Mouse (Mus musculus) midbrain, embryonic 14.5 days (tissue): ENCODE results near the gene Cmtm1. TPM values are rescaled to one million over a fixed set of nuclear protein-coding genes. Genes with fewer than 3 reads are reported as not detected.
"Not testable (repeated sequence)": the region's sequence is repeated elsewhere in the genome, so short reads cannot be mapped to it uniquely, and the experiment has no call there.

Experiments used
- ATAC-seq: fragments of 200-750 bp; cut with Nextera tagmentation; 2 replicates; pipeline ENCODE4 v1.8.0; 2017; ENCODE audit warnings: moderate number of reproducible peaks, moderate library complexity; ENCODE audit not compliant: low FRiP score, low TSS enrichment
- DNase-seq: peaks from one replicate; pipeline ENCODE4 v3.0.0-alpha.2; 2015
- H3K27ac ChIP-seq: fragments of 300-500 bp; sonication (generic); replicated peaks from 2 replicates; pipeline ENCODE4 v1.5.1; 2014; ENCODE audit warnings: mild to moderate bottlenecking, low read depth, low read length, moderate library complexity
- H3K27me3 ChIP-seq: fragments of 300-500 bp; sonication (generic); 2 replicates; pipeline ENCODE4 v1.6.1; 2014; ENCODE audit warnings: low read length, control low read depth, mixed read lengths; ENCODE audit not compliant: control insufficient read depth, insufficient read depth
- H3K36me3 ChIP-seq: fragments of 300-500 bp; sonication (generic); 2 replicates; pipeline ENCODE4 v1.6.1; 2014; ENCODE audit warnings: low read length, control low read depth; ENCODE audit not compliant: control insufficient read depth, insufficient read depth
- H3K4me1 ChIP-seq: fragments of 300-500 bp; sonication (generic); 2 replicates; pipeline ENCODE4 v1.6.1; 2014; ENCODE audit warnings: mild to moderate bottlenecking, antibody characterized with exemption, low read length, control low read depth; ENCODE audit not compliant: control insufficient read depth, insufficient read depth
- H3K4me2 ChIP-seq: fragments of 300-500 bp; sonication (generic); 2 replicates; pipeline ENCODE4 v1.6.1; 2014; ENCODE audit warnings: mild to moderate bottlenecking, low read length, moderate library complexity
- H3K4me3 ChIP-seq: fragments of 300-500 bp; sonication (generic); replicated peaks from 2 replicates; pipeline ENCODE4 v1.5.1; 2014; ENCODE audit warnings: low read depth, low read length
- H3K9ac ChIP-seq: fragments of 300-500 bp; sonication (generic); replicated peaks from 2 replicates; pipeline ENCODE4 v1.6.1; 2014; ENCODE audit warnings: mild to moderate bottlenecking, low read length, moderate library complexity
- H3K9me3 ChIP-seq: fragments of 300-500 bp; sonication (generic); 2 replicates; pipeline ENCODE4 v1.6.1; 2016; ENCODE audit warnings: low read length, control low read depth, mixed read lengths; ENCODE audit not compliant: control insufficient read depth
- WGBS: fragments of 180-500 bp; shearing (Covaris S2); extraction: QIAGEN DNeasy Blood & Tissue Kit; methylation state at CpG from one replicate; pipeline ENCODE4 v1.1.7; 2014; 5-methylcytosine and 5-hydroxymethylcytosine counted together
- polyA plus RNA-seq: library from polyadenylated mRNA; unstranded; fragments of >200 nt; fragmentation: Nextera tagmentation; extraction: Ambion mirVana; gene quantifications from 2 replicates; pipeline ENCODE4 v1.2.1, GENCODE M21; 2014

Cmtm1 gene
- polyA plus RNA-seq, 1 experiment from 2014 or later: not detected

GRCm38 (mm10) chr8:104334196-104334595, 24.3 kb upstream of the Cmtm1 start:
- no peaks in the 10 kb centered on the region for H3K36me3 ChIP-seq
- no peaks in the 10 kb centered on the region for H3K27me3 ChIP-seq
- ATAC-seq (no peak), DNase-seq (no peak)
- WGBS: 66% methylated on average over 1 of the region's 1 CpGs
- no peak overlapping the region for H3K4me2 ChIP-seq
- H3K4me1 ChIP-seq: no peaks in the 10 kb centered on the region
- no peak overlapping the region for H3K9ac ChIP-seq
- H3K9me3 ChIP-seq: no peaks in the 10 kb centered on the region
- H3K4me3 ChIP-seq: no peak overlapping the region
- no peak overlapping the region for H3K27ac ChIP-seq

GRCm38 (mm10) chr8:104333786-104334185, 23.8 kb upstream of the Cmtm1 start:
- no peak overlapping the region for H3K4me3 ChIP-seq
- H3K9ac ChIP-seq: no peak overlapping the region
- WGBS: 80% methylated on average over 5 of the region's 5 CpGs
- no peaks in the 10 kb centered on the region for H3K36me3 ChIP-seq
- H3K9me3 ChIP-seq: no peaks in the 10 kb centered on the region
- H3K27ac ChIP-seq: no peak overlapping the region
- H3K27me3 ChIP-seq: no peaks in the 10 kb centered on the region
- H3K4me2 ChIP-seq: no peak overlapping the region
- no peak for DNase-seq
- no peaks in the 10 kb centered on the region for H3K4me1 ChIP-seq
- ATAC-seq: no peak

GRCm38 (mm10) chr8:104332665-104333631, 23.0 kb upstream of the Cmtm1 start:
- Histone ChIP-seq H3K9ac (no peak overlapping the region), H3K27me3 (no peaks in the 10 kb centered on the region), H3K4me3 (no peak overlapping the region), H3K9me3 (no peaks in the 10 kb centered on the region), H3K36me3 (no peaks in the 10 kb centered on the region), H3K4me1 (no peaks in the 10 kb centered on the region), H3K27ac (no peak overlapping the region), H3K4me2 (no peak overlapping the region)
- DNase-seq: no peak
- no peak for ATAC-seq
- WGBS: 81% methylated on average over 5 of the region's 5 CpGs

- H3K36me3 ChIP-seq, DNase-seq, H3K9me3 ChIP-seq, H3K4me3 ChIP-seq, H3K4me2 ChIP-seq, H3K4me1 ChIP-seq, H3K27me3 ChIP-seq, H3K27ac ChIP-seq, ATAC-seq, H3K9ac ChIP-seq: not testable (repeated sequence)
- WGBS: 92% methylated on average over 12 of the region's 12 CpGs
These were observed 12.0 kb upstream of the Cmtm1 start, which contains the start of gene Cmtm2b for GRCm38 (mm10) chr8:104321930-104322329. Gene Cmtm2b (plus strand): TSS chr8:104322230.

- not testable (repeated sequence) for ATAC-seq, H3K9me3 ChIP-seq, H3K27me3 ChIP-seq, DNase-seq, H3K4me1 ChIP-seq, H3K36me3 ChIP-seq, H3K4me3 ChIP-seq, H3K9ac ChIP-seq, H3K4me2 ChIP-seq, H3K27ac ChIP-seq
- whole genome bisulfite sequencing: 87% methylated on average over 9 of the region's 11 CpGs
These were observed 11.3 kb upstream of the Cmtm1 start, which contains the start of gene Gm11020 for GRCm38 (mm10) chr8:104321267-104321666. Gene Gm11020 (plus strand): TSS chr8:104321567.

GRCm38 (mm10) chr8:104313311-104313710, 3.4 kb upstream of the Cmtm1 start:
- DNase-seq: no peak
- Histone ChIP-seq H3K9ac (no peak overlapping the region), H3K4me2 (no peak overlapping the region), H3K4me1 (no peaks in the 10 kb centered on the region), H3K36me3 (no peaks in the 10 kb centered on the region), H3K4me3 (no peak overlapping the region), H3K27me3 (no peaks in the 10 kb centered on the region), H3K27ac (no peak overlapping the region), H3K9me3 (no peaks in the 10 kb centered on the region)
- WGBS: 76% methylated on average over 4 of the region's 4 CpGs
- ATAC-seq: no peak

- not testable (repeated sequence) for H3K36me3 ChIP-seq, H3K27me3 ChIP-seq, ATAC-seq, H3K4me2 ChIP-seq, H3K4me3 ChIP-seq, H3K9ac ChIP-seq, DNase-seq, H3K9me3 ChIP-seq, H3K4me1 ChIP-seq, H3K27ac ChIP-seq
- WGBS: 90% methylated on average over 3 of the region's 3 CpGs
These were observed 2.1 kb upstream of the Cmtm1 start for GRCm38 (mm10) chr8:104312023-104312422.

GRCm38 (mm10) chr8:104308341-104308740, 1.6 kb downstream of the Cmtm1 start:
- not testable (repeated sequence) for ATAC-seq, DNase-seq, H3K9me3 ChIP-seq, H3K9ac ChIP-seq, H3K4me2 ChIP-seq, H3K4me3 ChIP-seq, H3K27me3 ChIP-seq, H3K4me1 ChIP-seq, H3K27ac ChIP-seq, H3K36me3 ChIP-seq
- 68% methylated on average over 6 of the region's 6 CpGs for WGBS

GRCm38 (mm10) chr8:104304962-104305361, 5.0 kb downstream of the Cmtm1 start:
- Histone ChIP-seq H3K4me3 (no peak overlapping the region), H3K27me3 (no peaks in the 10 kb centered on the region), H3K27ac (no peak overlapping the region), H3K4me2 (no peak overlapping the region), H3K9me3 (no peaks in the 10 kb centered on the region), H3K36me3 (no peaks in the 10 kb centered on the region), H3K9ac (no peak overlapping the region), H3K4me1 (peaks cover 7% of the 10 kb centered on the region; the same call in 1 of the 2 replicates)
- WGBS: 88% methylated on average over 11 of the region's 11 CpGs
- ATAC-seq: no peak
- DNase-seq: no peak
